Mouse (Mus musculus): ENCODE data around the gene 1600002K03Rik. TPM values are rescaled to one million over a fixed set of nuclear protein-coding genes. Genes with fewer than 3 reads are reported as not detected.
A peak's percentile ranks its signal among the peaks of the same experiment; 100 is the strongest.
"Not testable (repeated sequence)": the region's sequence is repeated elsewhere in the genome, so short reads cannot be mapped to it uniquely, and the experiment has no call there.

The 1600002K03Rik gene
- polyA plus RNA-seq, 1 experiment from 2014 or later: 9.7 TPM

DNA sequence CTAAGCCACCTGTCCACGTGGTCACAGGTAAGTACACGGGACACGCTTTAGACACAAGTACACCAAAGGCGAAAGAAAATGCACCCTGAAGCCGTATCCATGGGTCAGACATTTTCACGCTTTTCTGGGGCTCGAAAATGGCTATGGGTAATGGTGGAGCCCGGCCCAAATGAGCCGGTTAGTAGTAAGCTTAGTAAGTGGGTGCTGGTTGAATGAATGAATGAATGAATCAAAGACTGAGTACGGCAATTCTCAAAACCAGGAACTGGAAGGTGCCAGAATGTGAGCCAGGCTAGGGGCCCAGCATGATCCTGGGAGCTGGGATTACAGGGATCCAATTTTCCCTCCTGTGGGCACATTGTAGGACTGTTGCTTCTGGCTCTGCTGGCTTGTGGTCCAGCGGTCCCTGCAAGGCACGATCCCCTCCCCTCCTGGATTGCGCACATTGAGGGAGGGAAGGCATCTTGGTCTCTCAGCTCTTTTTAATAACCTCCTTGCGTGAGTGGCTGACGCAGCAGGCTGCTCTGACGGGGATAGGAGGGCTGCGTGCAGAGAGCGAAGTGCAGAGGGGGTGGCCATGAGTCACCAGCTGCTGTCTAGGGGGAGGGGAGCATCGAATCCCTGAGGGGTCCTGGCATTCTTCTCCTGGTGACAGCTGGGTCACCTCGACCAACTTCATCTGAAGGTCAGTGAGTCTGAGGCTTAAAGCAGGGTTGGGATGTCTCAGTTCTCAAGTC lies 7.2 kb upstream of the 1600002K03Rik start, which contains the start of gene Cirbp:
Gene Cirbp, plus strand, starts transcription at position 594 of the 737 bp plus-strand sequence.
- no peak for ATAC-seq (ENCODE audit: low FRiP score, low read depth)
- H3K9ac ChIP-seq: peak within 1 kb of the TSS; percentile 63
- peak within 1 kb of the TSS; percentile 79; the same call in 1 of the 2 replicates for H3K27ac ChIP-seq
- H3K4me2 ChIP-seq (replicated peaks): peak within 1 kb of the TSS; percentile 92
- no peaks in the 10 kb centered on the region for H3K9me3 ChIP-seq
- no peaks in the 10 kb centered on the region for H3K27me3 ChIP-seq
- 16% methylated on average over 20 of the region's 20 CpGs for WGBS
- peaks cover 73% of the 10 kb centered on the region for H3K4me1 ChIP-seq
- peak within 1 kb of the TSS; percentile 84 for H3K4me3 ChIP-seq
- peaks cover 13% of the 10 kb centered on the region for H3K36me3 ChIP-seq

DNA sequence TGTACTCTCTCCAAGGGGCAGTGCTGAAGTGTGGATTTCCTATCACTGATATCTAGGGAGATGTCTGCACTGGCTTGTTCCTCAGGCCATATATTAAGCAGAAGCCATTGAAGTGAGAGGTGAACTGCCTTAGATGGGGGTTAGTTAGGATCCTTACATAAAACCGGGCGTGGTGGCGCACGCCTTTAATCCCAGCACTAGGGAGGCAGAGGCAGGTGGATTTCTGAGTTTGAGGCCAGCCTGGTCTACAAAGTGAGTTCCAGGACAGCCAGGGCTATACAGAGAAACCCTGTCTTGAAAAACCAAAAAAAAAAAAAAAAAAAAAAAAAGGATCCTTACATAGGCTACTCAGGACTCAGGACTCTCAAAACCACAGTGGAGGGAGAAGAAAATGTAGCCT lies 6.6 kb upstream of the 1600002K03Rik start:
- H3K9me3 ChIP-seq; H3K27ac ChIP-seq; H3K27me3 ChIP-seq; ATAC-seq (ENCODE audit: low FRiP score, low read depth): not testable (repeated sequence)
- peaks cover 71% of the 10 kb centered on the region for H3K4me1 ChIP-seq
- H3K36me3 ChIP-seq: peaks cover 19% of the 10 kb centered on the region
- H3K4me2 ChIP-seq (replicated peaks): peak overlapping the region; percentile 92
- 83% methylated on average over 4 of the region's 4 CpGs for WGBS
- peak overlapping the region; percentile 12; the same call in 1 of the 2 replicates for H3K4me3 ChIP-seq
- peak overlapping the region; percentile 63 for H3K9ac ChIP-seq

- Histone ChIP-seq H3K27ac (peak overlapping the region; percentile 99), H3K9me3 (no peaks in the 10 kb centered on the region), H3K9ac (peak overlapping the region; percentile 99), H3K4me3 (peak overlapping the region; percentile 84), H3K27me3 (no peaks in the 10 kb centered on the region), H3K36me3 (peaks cover 32% of the 10 kb centered on the region), H3K4me1 (peaks cover 70% of the 10 kb centered on the region), H3K4me2 (replicated peaks) (peak overlapping the region; percentile 88)
- WGBS: under 1% methylated on average over 52 of the region's 55 CpGs
- ATAC-seq (ENCODE audit: low FRiP score, low read depth): peak; percentile 90
Observed at GRCm38 (mm10) chr10:80167460-80168037, 5.2 kb upstream of the 1600002K03Rik start.

GRCm38 (mm10) chr10:80168038-80168661 lies 4.6 kb upstream of the 1600002K03Rik start:
- ATAC-seq (ENCODE audit: low FRiP score, low read depth): peak; percentile 62
- no peaks in the 10 kb centered on the region for H3K9me3 ChIP-seq
- peak overlapping the region; percentile 99 for H3K9ac ChIP-seq
- H3K27me3 ChIP-seq: no peaks in the 10 kb centered on the region
- H3K4me2 ChIP-seq (replicated peaks): peak overlapping the region; percentile 88
- H3K36me3 ChIP-seq: peaks cover 32% of the 10 kb centered on the region
- under 1% methylated on average over 46 of the region's 48 CpGs for WGBS
- H3K27ac ChIP-seq: peak overlapping the region; percentile 99
- H3K4me3 ChIP-seq: peak overlapping the region; percentile 84
- H3K4me1 ChIP-seq: peaks cover 66% of the 10 kb centered on the region

GRCm38 (mm10) chr10:80169070-80169469 lies 3.7 kb upstream of the 1600002K03Rik start:
- Histone ChIP-seq H3K4me1 (peaks cover 64% of the 10 kb centered on the region), H3K36me3 (peaks cover 32% of the 10 kb centered on the region), H3K4me2 (replicated peaks) (peak overlapping the region; percentile 88), H3K27me3 (no peaks in the 10 kb centered on the region), H3K9ac (peak overlapping the region; percentile 99), H3K4me3 (peak overlapping the region; percentile 84), H3K9me3 (no peaks in the 10 kb centered on the region), H3K27ac (no peak overlapping the region)
- 71% methylated on average over 1 of the region's 1 CpGs for WGBS
- no peak for ATAC-seq (ENCODE audit: low FRiP score, low read depth)

DNA sequence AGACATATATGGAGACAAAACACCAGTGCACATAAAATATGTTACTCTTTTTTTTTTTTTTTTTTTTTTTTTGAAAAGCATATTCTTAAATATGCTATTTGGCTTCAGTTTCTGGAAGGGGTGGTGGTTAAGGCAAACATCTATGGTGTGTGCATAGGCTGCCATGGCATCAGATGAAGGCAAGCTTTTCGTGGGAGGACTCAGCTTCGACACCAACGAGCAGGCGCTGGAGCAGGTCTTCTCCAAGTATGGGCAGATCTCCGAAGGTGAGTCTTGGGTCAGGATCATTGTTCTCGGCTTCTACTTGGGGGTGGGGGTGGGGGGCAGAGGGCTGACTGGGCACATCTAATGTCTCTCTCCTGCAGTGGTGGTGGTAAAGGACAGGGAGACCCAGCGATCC lies 3.1 kb upstream of the 1600002K03Rik start:
- Histone ChIP-seq H3K27me3 (no peaks in the 10 kb centered on the region), H3K36me3 (peaks cover 32% of the 10 kb centered on the region), H3K4me2 (replicated peaks) (peak overlapping the region; percentile 88; the same call in 1 of the 2 replicates), H3K4me3 (no peak overlapping the region), H3K9ac (peak overlapping the region; percentile 35), H3K4me1 (peaks cover 63% of the 10 kb centered on the region), H3K27ac (no peak overlapping the region), H3K9me3 (no peaks in the 10 kb centered on the region)
- 92% methylated on average over 7 of the region's 7 CpGs for WGBS
- ATAC-seq (ENCODE audit: low FRiP score, low read depth): no peak

GRCm38 (mm10) chr10:80170052-80170451 lies 2.7 kb upstream of the 1600002K03Rik start:
- H3K27me3 ChIP-seq: no peaks in the 10 kb centered on the region
- H3K36me3 ChIP-seq: peaks cover 32% of the 10 kb centered on the region
- ATAC-seq (ENCODE audit: low FRiP score, low read depth): no peak
- no peak overlapping the region for H3K27ac ChIP-seq
- H3K4me3 ChIP-seq: no peak overlapping the region
- H3K9ac ChIP-seq: peak overlapping the region; percentile 35
- no peaks in the 10 kb centered on the region for H3K9me3 ChIP-seq
- no peak overlapping the region for H3K4me2 ChIP-seq (replicated peaks)
- 96% methylated on average over 16 of the region's 16 CpGs for WGBS
- peaks cover 64% of the 10 kb centered on the region for H3K4me1 ChIP-seq

DNA sequence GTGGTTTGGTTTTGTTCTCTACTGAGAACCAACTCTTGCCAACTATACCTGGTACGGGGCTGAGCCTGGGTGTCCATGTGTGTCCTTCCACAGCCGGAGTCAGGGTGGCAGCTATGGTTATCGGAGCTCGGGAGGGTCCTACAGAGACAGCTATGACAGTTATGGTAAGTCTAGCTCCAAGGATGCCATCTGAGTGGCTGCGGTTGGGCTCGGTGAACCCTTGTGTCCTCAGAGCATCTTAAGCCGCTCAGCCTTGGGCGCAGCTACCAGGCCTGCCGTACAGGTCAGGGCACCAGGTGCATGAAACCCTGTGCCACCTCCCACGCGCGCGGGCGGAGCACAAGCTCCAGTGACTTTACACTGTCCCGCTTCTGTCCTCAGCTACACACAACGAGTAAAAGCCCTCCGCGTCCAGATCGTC lies 2.1 kb upstream of the 1600002K03Rik start:
- no peaks in the 10 kb centered on the region for H3K9me3 ChIP-seq
- H3K4me3 ChIP-seq: no peak overlapping the region
- peaks cover 32% of the 10 kb centered on the region for H3K36me3 ChIP-seq
- H3K9ac ChIP-seq: 0 out of 2 replicates have a peak overlapping the region, but pooled peaks have one; percentile 26
- H3K4me2 ChIP-seq (replicated peaks): no peak overlapping the region
- ATAC-seq (ENCODE audit: low FRiP score, low read depth): no peak
- 97% methylated on average over 19 of the region's 19 CpGs for WGBS
- H3K27me3 ChIP-seq: no peaks in the 10 kb centered on the region
- peaks cover 60% of the 10 kb centered on the region for H3K4me1 ChIP-seq
- no peak overlapping the region for H3K27ac ChIP-seq

DNA sequence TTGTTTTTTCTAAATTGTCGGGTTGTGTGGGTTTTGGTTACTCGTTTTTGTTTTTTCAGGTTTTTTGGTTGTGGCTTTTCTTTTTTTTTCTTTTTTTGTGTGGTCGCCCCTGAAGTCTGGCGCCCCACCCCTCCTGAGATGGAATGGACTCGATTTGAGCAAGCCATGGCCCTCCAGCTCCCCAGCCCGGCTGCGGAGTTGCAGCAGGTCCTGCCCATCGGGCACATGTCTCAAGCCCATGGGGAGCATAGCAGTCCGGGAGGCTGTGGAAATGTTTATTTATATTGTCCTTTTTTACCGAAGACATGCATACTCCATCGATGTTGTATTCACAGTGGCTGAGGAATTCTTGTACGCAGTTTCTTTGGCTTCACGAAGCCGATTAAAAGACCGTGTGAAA lies 1.5 kb upstream of the 1600002K03Rik start:
- Histone ChIP-seq H3K4me2 (replicated peaks) (no peak overlapping the region), H3K4me1 (peaks cover 58% of the 10 kb centered on the region), H3K9ac (no peak overlapping the region), H3K27ac (no peak overlapping the region), H3K4me3 (peak overlapping the region; percentile 57; the same call in 1 of the 2 replicates), H3K9me3 (no peaks in the 10 kb centered on the region), H3K27me3 (no peaks in the 10 kb centered on the region), H3K36me3 (peaks cover 32% of the 10 kb centered on the region)
- no peak for ATAC-seq (ENCODE audit: low FRiP score, low read depth)
- 92% methylated on average over 15 of the region's 15 CpGs for WGBS

- 85% methylated on average over 45 of the region's 45 CpGs for WGBS
- peaks cover 32% of the 10 kb centered on the region for H3K36me3 ChIP-seq
- peak overlapping the region; percentile 63; the same call in 1 of the 2 replicates for H3K9ac ChIP-seq
- peak overlapping the region; percentile 57 for H3K4me3 ChIP-seq
- ATAC-seq (ENCODE audit: low FRiP score, low read depth): no peak
- peak overlapping the region; percentile 69 for H3K4me2 ChIP-seq (replicated peaks)
- H3K27ac ChIP-seq: peak overlapping the region; percentile 73; the same call in 1 of the 2 replicates
- H3K9me3 ChIP-seq: no peaks in the 10 kb centered on the region
- peaks cover 53% of the 10 kb centered on the region for H3K4me1 ChIP-seq
- H3K27me3 ChIP-seq: no peaks in the 10 kb centered on the region
Observed at GRCm38 (mm10) chr10:80171760-80172526, 801 bp upstream of the 1600002K03Rik start.

GRCm38 (mm10) chr10:80173358-80173757 lies 614 bp downstream of the 1600002K03Rik start:
- 11% methylated on average over 11 of the region's 11 CpGs for WGBS
- Histone ChIP-seq H3K27me3 (no peaks in the 10 kb centered on the region), H3K4me1 (peaks cover 50% of the 10 kb centered on the region), H3K27ac (no peak overlapping the region; the same call in 1 of the 2 replicates), H3K9me3 (no peaks in the 10 kb centered on the region), H3K4me2 (replicated peaks) (peak overlapping the region; percentile 69), H3K9ac (peak overlapping the region; percentile 63), H3K36me3 (peaks cover 32% of the 10 kb centered on the region), H3K4me3 (peak overlapping the region; percentile 57)
- no peak for ATAC-seq (ENCODE audit: low FRiP score, low read depth)

All from limb, embryonic 13.5 days (tissue).